Mouse (Mus musculus): ENCODE measurements around the gene Dab1.
A peak's percentile ranks its signal among the peaks of the same experiment; 100 is the strongest.

The Dab1 gene

DNA sequence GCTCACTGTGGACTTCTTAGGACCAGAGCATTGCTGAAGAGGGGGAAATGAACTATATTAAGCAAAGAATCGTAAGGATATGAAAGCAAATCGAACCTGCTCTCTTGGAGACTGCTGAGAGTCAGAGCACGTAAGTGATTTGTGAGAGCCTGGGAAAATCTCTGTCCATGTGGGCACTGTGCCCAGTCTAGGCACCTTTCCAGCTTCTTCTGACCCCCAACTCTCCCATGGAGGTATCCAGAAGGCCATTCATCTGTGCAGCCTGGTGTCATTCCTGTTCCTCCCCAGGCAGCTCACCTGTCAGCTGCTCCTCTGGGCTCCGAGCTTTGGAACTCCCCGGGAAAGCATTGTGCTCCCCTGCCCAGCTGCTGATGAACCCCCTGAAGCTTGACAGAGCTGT, 389.2 kb downstream of the Dab1 start:
- DNase-seq: no peak

DNA sequence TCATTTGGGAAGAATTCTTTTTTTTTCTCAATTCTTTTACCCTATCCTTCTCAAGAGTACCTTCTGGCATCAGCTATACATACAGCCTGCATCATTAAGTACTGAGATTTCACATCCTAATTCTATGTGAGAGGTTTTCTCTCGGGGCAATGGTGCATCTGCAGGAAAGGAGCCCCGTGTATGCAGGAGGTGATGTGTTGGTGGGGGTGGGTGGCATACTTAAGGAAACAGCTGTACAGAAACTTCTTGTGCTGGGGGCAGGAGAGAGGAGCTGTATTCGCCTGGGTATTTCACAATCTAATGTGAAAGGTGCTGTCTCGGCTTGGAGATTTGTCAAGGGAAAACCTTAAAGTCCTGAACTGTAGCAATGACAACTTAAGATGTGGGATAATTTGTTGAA, 392.5 kb downstream of the Dab1 start:
- no peak for DNase-seq

DNA sequence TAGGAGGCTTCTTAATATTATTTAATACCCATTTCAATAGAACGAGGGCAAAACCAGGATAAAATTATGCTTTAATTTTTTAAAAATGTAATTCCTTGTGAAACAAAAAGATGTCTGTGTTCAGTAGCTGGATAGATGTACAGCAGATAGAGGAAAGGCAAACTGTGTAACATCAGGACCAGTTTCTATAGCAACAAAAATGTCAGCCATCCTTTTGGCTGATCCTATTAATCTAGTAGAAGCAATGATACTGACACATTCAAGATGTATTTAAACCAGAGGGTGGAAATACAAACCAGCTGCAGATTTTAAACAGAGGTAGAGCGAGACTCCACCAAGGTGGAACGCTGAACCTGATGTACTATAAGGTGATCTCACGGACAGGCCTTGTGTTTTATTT, 393.0 kb downstream of the Dab1 start:
- DNase-seq: no peak

DNA sequence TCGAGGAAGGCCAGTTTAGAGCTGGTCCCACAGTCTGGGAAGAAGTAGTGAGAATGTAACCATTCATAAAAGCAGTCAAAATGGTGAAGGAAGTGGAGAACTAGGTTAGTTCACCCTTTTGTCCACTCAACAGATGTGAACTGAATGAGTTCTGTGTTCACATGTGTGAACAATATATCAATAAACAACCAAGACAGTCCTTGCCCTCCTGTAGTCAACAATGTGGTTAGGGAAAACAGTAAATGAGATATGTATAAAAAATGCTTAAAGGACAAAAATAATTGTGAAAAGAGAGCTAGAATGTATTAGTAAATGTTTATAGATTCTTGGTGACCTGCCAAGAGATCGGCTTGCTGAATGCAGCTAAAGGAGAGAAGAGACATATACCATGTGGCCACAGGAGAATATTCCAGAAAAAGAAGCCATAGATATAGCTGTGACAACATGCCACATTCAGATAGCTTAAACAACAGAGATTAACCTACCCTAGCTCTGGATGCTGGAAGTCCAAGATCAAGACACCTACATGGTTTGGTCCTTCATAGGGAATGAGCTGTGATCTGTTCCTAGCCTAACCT, 406.0 kb downstream of the Dab1 start:
- no peak for DNase-seq

DNA sequence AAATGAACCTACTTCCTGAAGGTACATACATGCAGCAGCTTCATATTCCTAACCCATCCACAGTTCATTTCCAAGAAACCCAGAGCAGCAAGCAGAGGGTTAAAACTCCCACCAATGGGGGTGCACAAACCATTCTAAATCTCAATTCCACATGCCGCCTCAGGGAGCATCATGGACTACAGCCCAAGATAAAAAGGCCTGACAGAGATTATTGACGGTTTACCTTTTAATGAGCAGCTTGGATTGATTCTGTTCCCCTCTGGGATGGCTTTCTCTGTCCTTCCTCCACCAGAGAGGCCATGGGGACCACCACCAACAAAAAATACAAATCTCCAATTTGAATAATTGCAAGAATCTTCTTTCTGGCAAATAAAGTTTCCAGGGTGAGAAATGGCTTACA, 407.7 kb downstream of the Dab1 start:
- DNase-seq: no peak

DNA sequence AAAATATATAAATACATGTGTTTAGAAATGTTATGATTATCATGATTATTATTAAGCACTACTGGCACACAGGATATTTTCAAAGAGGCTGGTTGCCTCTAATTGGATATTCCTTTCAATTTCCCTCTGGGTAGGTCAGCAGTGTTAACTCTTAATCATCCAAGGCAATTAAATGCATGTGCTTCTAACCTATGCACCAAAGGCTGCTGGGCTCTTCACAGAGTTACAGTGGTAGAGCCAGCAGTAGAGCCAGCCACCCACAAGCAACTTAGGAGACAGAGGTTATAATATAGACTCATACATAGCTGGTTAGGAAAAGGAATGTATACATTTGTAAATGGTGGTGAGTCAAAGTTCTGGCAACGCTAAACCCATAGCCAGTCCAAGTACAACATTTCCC, 408.1 kb downstream of the Dab1 start:
- no peak for DNase-seq

DNA sequence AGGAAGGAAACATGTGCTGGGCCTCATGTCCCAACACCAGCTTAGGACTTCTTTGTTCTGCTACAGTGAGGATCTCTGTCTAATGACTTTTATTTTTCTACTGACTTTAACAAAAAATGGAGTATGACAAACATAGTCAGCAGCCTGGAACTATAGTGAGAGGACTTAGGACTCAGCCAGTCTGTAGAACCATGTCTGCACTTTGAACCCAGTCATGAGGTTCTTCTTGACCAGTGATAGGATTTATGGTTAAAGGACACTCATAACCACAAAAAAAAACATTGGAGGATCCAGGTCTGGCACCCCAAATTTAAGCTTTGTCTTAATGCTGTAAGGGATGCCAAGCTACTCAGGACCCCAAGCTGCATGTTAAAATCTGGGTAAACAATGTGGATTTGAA, 416.9 kb downstream of the Dab1 start:
- DNase-seq: no peak

DNA sequence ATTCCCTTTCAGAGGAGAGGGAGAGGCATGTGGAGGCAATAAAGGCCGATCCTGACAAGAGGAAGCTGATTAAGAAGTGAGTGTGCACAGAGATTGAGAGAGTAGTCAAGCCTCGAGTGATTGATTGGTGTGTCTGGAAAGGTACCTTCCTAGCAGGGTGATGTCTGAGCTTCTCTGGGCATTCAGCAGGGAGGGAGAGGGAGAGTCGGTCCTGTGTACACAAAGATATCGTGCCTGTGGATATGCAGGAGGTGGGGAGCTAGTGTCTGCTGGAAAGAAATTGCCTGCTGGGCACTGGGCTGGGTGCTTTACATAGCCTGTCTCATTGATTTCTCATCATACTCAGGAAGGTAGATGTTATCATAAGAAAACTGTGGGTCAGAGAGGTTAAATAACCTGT, 420.4 kb downstream of the Dab1 start:
- no peak for DNase-seq

DNA sequence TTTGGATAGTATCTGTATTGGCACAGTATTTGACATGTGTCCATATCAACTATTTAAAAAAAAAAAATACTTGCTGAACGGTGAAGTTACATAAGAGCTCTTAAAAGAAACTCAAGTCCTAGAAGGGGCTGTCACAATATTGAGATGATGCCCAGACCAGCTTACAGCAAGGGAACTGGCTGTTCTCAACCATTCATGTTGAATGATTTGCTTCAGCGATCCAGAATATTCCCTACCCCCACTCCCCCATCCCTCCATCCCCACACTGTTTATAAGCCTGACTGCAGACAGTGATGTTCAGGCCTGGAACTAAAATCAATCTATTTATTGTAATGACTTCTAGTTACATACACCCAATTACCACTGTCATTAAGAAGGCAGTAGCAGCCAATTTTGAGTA, 424.3 kb downstream of the Dab1 start:
- DNase-seq: no peak

DNA sequence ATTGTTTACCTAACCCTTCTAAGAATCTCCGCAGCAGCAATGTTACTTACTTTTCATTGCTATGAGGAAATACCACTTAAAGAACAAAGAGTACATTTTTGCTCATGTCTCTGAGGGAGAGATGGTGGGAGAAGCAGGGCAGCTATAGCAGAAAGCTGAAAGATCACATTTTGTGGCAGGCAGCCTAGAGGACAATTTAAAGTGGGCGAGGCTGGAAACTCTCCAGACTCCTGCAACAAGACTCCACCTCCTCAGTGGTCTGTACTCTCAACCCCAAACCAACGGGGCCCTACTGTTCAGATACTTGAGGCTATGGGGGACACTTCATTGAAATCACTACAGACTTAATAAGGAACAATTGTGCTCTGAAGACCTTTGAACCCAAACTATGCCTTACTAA, 425.5 kb downstream of the Dab1 start:
- DNase-seq: no peak

DNA sequence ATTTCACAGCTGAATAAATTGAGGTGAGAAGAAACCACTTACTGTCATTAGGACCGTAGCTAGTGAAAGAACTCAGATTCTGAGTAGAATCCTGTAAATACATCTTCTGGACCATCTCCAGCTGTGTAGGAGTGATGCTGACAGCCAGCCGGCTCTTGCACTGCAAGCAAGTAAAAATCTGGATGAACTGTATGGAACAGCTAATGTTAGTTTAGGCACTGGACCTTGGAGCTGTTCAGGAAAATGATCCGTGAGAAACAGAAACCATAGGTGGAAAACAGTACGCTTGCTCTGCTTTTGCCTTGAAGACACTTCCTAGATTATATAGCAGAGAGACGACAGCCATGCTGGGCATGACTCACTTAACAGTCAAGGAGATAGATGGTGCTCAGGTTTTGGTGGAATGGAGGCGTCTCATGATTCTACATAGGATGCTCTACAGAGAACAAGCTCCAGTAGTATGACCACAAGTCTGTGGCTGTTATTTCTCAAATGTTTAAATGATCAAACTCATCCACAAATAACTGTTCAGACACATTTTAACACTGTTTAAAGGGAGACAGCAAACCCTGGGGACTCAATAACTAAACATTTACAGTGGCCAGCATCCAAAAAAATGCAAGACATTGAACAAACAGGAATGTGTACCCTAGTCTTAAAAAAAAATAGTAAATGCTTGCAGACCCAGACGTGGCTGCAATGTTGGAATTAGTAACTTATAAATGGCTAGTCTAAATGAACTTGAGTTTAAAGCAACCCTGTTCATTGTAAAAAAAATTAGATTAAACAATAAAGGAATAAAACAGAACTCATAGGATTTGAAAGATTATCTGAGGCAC, 429.0 kb downstream of the Dab1 start:
- DNase-seq: peak; percentile 66

DNA sequence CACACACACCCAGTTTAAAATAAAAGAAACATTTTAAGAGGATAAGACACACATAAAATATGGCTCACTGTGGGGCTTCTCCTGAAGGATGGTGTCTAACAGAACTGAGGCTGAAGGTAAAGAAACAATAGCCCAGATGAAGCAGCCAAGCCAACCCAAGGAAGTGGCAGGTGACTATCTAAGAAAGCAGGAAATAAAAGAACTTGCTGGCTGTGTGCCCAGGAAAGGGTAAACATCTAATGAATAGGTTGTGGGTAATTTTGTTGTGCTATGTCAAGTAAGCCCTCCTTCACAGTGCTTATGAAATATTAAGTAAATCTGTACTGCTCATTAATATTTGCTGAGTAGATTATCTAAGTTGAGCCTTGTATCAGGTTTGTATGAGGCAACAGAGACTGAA, 438.0 kb downstream of the Dab1 start:
- DNase-seq: no peak

DNA sequence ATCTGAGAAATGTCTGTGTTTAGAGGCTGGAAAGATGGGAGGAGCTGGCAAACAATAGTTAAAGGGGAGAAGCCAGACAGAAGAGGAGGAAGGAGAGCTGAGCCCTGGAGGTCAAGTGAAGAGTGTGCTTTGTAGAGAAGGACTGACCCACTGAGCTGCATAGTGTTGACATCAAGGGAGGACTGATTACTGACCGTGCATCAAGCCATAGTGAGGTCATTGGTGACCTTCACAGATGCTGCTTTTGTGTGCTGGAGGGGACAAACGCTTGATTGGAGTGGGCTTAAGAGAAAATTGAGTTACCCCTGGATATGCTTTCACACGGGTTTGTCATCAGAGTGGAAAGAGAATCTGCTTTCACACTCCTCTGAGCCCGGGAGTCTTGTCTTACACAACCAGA, 440.4 kb downstream of the Dab1 start:
- DNase-seq: no peak

DNA sequence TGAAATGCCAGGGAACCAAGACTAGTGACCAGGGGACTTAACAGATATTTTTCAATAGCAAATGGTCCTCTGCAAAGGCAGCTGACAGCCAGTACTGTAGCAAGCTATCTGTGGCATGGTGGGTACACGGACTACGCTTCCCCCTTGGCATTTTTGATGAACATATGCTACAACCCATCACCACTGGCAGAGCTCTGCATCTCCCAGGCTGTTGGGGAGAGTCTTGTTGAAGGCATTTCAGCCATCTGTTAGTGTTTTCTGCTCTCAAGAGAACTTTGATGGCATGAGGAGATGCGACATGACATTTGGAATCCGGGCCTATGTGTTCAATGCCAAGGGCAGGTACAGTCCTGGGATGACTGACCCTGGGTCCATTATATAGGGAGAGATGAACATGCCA, 443.2 kb downstream of the Dab1 start:
- DNase-seq: no peak

DNA sequence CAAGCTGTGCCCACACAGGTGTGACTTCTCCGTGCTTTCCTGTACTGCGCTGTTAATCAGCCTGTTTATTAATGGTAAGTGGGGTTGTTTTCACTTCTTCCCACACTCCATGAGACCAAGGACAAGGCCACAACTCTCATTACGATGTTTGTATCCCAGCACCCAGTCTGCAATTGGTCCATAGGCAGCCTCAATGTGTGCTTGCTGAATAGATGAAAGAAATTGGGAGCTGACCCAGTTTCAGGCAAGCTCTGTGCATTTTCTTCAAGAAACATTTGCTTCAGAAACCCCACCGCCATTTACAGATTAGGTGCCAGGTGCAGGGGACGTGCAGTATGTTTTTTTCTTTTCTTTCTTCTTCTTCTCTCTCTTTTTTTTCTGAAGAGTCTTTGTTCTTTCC, 447.7 kb downstream of the Dab1 start:
- DNase-seq: no peak

DNA sequence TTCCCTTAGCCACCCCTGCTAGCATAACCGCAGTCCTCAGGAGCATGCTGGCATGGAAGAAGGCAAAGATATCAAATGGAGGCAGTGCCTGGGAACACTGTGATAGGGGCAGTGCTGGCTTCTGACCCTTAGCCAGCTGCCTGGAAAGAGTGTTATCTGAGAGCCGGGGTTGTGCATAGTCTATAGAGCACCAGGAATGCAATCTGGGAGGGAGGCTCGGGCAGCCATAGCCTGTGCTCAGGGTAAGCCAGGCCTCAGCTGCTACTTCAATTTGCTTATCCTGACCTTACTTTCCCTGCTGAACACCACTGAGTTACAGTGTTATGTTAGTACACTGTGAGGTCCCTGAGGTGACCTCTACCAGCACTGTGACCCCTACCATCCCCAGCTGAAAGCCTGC, 448.6 kb downstream of the Dab1 start:
- no peak for DNase-seq

DNA sequence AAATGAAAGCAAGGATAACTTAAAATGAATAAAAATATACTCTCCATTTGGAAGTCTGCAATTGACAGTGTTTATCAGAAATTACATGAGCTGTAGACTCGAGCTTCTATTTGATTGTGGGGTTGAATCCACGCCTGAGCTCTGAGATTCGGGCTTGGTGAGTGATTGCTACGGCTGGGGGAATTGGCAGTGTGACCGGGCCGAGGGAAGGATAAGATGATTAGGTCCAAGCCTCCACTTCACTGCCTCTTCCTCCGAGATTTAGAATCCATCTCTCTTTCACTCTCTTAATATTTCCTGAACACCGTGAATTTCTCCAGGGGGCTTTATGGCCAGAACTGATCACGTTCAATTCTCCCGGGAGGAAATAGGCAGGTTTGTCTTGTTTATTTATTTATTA, 452.1 kb downstream of the Dab1 start:
- no peak for DNase-seq

DNA sequence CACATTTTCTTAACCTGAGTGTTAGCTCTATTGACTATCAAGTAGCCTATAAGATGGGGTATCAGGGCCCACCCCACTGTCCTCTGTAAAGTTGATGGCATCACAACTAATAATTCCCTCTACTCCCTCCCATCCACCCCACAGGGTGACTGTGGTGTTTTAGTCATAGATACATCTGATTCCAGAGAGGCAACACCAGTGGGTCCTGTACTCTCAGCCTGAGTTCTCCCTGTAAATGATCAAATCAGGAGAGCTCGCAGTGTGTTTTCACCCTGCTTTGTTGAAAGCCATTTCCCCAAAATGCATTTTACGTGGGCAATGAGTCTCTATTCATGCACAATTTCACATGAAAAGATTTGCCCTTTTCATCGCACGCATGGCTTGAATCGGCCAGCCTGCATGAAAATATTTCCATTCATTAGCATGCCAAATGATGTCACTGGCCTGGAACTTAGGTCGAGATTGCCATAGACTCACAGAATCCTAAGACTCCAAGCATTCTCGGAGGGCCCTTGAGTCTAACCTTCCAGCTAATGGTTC, 454.8 kb downstream of the Dab1 start:
- no peak for DNase-seq

DNA sequence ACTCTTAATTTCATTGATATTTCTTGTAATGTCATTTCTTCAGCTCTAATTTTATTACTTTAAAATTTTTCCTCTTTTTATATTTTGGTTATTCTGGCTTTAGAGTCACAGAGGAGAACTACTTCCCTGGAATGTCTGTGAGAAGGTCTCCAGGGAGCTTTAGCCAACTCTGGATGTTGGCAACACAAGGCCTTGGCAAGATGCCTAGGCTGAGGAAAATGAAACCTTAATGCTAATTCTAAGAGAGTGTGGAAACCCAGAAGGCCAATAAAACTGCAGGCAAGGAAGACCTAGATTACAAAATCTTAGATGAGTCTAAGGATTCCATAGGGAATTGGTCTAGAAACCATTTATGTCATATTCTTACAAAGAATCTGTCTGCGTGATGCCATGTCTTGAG, 458.6 kb downstream of the Dab1 start:
- DNase-seq: no peak

DNA sequence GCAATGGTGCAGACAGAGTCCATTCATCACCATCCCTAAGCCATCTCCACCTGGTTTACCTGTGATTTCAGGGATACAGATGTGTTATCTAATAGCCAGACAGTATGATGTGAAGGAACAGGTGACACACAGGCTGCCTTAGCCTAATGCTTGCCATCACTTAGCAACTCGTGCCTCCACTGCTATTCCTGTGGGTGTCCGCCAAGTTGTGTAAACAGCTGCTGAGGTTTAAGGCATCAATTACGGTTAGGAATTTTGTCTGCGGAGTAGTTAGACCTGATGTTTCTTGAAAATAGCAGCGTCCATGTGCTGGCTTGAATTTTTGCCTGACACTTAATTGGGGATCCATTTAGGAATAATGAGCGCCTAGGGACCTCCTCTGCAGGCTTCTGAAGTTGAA, 487.1 kb downstream of the Dab1 start:
- DNase-seq: peak; percentile 6

DNA sequence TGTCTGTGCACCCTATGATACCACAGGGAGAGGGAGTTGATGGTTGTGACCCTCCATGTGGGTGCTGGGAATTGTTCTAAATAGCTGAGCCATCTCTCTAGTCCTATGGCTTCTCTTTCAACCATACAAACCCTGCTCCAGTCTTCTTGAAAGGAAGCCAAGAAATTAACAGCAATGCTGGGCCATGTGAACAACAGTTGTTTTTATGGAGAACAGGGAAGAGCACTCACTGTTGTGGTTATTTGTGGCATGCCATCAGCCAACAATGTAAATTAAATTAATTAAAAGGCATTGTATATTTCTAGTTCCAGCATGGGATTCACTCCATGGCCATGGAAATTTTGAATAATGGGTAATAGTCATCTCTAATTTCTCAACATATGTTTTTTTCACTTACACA, 492.5 kb downstream of the Dab1 start:
- DNase-seq: no peak

DNA sequence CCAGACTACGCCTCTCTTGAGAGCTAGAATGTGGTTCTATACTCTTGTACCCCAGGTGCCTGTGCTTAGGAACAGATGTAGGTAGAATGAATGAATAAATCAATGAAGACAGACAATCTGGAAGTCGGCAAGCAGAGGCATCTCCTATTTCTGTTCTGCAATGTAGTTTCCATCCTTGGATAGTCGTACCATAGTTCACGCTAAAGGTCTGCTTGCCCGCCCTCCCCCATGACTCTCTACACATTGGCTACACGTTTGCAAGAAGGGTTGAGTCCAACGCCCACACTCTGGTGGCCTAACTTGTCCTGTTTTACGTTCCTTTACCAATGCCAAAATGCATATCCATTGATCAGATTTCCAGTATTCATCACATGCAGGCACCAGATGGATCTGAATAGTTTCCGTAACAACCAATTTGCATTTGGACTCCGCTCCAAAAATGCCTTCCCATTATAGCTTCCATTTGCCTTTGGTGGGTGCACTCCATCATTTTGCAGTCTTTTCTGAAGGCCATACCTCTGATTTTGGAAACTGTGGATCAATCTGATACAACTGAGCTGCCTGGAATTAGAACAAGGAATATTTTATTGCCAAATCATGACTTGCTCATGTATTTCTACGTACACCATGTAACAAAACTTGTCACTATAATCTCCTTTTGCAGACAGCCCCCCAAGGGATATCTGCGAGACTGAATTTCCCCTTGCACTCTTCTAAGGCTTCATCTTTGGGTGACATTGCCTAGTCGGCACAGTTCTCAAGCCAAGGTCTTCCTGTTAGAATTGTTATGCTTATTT, 494.2 kb downstream of the Dab1 start:
- peak; percentile 25 for DNase-seq

DNA sequence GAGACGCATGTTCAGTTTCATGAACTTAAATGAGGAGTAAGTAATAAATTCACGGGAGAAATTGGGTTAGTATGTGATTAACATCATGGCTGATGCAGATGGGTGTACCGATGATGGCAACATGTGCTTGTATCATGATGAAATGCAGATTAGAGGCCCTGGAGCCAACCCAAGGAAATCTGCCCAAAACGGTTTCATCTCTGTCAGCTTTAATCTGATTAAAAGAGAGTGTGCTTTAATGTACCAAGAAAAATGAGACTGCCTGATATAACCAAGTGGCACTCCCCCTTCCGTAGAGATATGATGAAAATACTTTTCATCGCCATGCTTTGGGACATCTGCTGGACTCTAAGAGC, 494.8 kb downstream of the Dab1 start:
- no peak for DNase-seq

DNA sequence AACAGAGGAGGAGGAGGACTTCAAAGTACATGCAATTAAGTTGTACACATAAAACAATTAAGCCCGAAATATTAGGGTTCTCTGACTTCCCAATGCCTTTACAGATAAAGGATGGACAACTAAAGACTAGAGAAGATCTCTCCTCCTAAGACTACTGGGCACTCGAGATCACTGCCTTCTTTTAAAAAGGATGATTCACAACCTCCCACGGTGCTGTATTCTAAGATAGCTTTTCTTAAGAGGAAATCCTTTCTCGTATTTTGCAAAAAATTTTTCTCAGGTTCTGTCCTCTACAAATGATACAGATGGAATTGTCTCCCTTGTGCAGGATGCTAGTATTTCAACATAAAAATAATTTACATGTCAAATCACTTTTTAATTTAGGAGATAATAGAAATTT, 500.9 kb downstream of the Dab1 start:
- DNase-seq: no peak
